Mouse (Mus musculus): ENCODE results near the gene Nprl2. TPM values are rescaled to one million over a fixed set of nuclear protein-coding genes. Genes with fewer than 3 reads are reported as not detected.
A peak's percentile ranks its signal among the peaks of the same experiment; 100 is the strongest.
"Not testable (repeated sequence)": the region's sequence is repeated elsewhere in the genome, so short reads cannot be mapped to it uniquely, and the experiment has no call there.

Gene Nprl2
- polyA plus RNA-seq, 1 experiment from 2014 or later: 32.0 TPM

- POLR2A ChIA-PET: interaction anchor here (1.1 to 2.7 kb wide), 2 partner anchors 12 to 28 kb away, joined by 3 to 10 read pairs; partner anchors contain the start of genes Cyb561d2, Hyal3 and Nprl2
- CTCF ChIA-PET: no interaction called here
- no peaks in the 10 kb centered on the region for H3K27me3 ChIP-seq
- DNase-seq (ENCODE audit: low read depth, low spot score) (no peak), ATAC-seq (no peak)
- in situ Hi-C loops (cut with MboI; ENCODE audit: low pct_unique_long_range_greater_than_20kb): no loop called here
- no peak for TF ChIP-seq CTCF (IDR thresholded peaks at IDR 0.05)
Observed at GRCm38 (mm10) chr9:107552690-107553393, 10.8 kb downstream of the Nprl2 start.

- ChIA-PET POLR2A (interaction anchor here (0.7 to 2.7 kb wide), 7 partner anchors 9 to 255 kb away, joined by 3 to 10 read pairs (median 3); partner anchors contain the start of genes Cyb561d2, Hyal3, Ifrd2 and Nprl2), CTCF (no interaction called here)
- no peak for TF ChIP-seq CTCF (IDR thresholded peaks at IDR 0.05)
- in situ Hi-C loops (cut with MboI; ENCODE audit: low pct_unique_long_range_greater_than_20kb): no loop called here
- no peaks in the 10 kb centered on the region for H3K27me3 ChIP-seq
- DNase-seq (ENCODE audit: low read depth, low spot score): no peak
- peak; percentile 27 for ATAC-seq
Observed at GRCm38 (mm10) chr9:107553541-107554318, 11.7 kb downstream of the Nprl2 start.

GRCm38 (mm10) chr9:107554319-107554825 is 12.3 kb downstream of the Nprl2 start:
- ATAC-seq (peak; percentile 74), DNase-seq (ENCODE audit: low read depth, low spot score) (peak; percentile 88)
- H3K27me3 ChIP-seq: no peaks in the 10 kb centered on the region
- in situ Hi-C loops (cut with MboI; ENCODE audit: low pct_unique_long_range_greater_than_20kb): no loop called here
- CTCF ChIA-PET: no interaction called here
- TF ChIP-seq CTCF (IDR thresholded peaks at IDR 0.05): no peak
- POLR2A ChIA-PET: interaction anchor here (0.7 to 2.7 kb wide), 7 partner anchors 8 to 256 kb away, joined by 3 to 10 read pairs (median 5); partner anchors contain the start of genes Cyb561d2, Ifrd2, Nprl2 and Tusc2

- in situ Hi-C loops (cut with MboI; ENCODE audit: low pct_unique_long_range_greater_than_20kb): no loop called here
- DNase-seq (ENCODE audit: low read depth, low spot score) (no peak), ATAC-seq (peak; percentile 27)
- H3K27me3 ChIP-seq: no peaks in the 10 kb centered on the region
- POLR2A ChIA-PET: interaction anchor here (1.1 to 2.7 kb wide), 5 partner anchors 8 to 32 kb away, joined by 3 to 10 read pairs (median 5); partner anchors contain the start of genes Cyb561d2, Ifrd2, Nprl2 and Tusc2
- no peak for TF ChIP-seq CTCF (IDR thresholded peaks at IDR 0.05)
- CTCF ChIA-PET: interaction anchor here (1.4 kb wide), 1 partner anchor 90 kb away, joined by 3 read pairs; no protein-coding TSS in a partner anchor
Observed at GRCm38 (mm10) chr9:107555031-107555457, 13.0 kb downstream of the Nprl2 start.

- in situ Hi-C loops (cut with MboI; ENCODE audit: low pct_unique_long_range_greater_than_20kb): no loop called here
- ChIA-PET CTCF (interaction anchor here (1.1 to 1.9 kb wide), 3 partner anchors 11 to 90 kb away, joined by 3 to 8 read pairs (median 3); partner anchors contain the start of gene Hyal2), POLR2A (interaction anchor here (0.8 to 1.4 kb wide), 4 partner anchors 8 to 14 kb away, joined by 4 to 5 read pairs (median 4); partner anchors contain the start of genes Cyb561d2 and Nprl2)
- DNase-seq (ENCODE audit: low read depth, low spot score) (no peak), ATAC-seq (no peak)
- no peaks in the 10 kb centered on the region for H3K27me3 ChIP-seq
- no peak for TF ChIP-seq CTCF (IDR thresholded peaks at IDR 0.05)
Observed at GRCm38 (mm10) chr9:107555701-107556100, 13.7 kb downstream of the Nprl2 start.

GRCm38 (mm10) chr9:107556346-107556745 is 14.3 kb downstream of the Nprl2 start:
- ChIA-PET POLR2A (interaction anchor here (0.8 to 1.4 kb wide), 3 partner anchors 9 to 74 kb away, joined by 4 read pairs; partner anchors contain the start of genes Cyb561d2 and Nprl2), CTCF (interaction anchor here (1.1 to 1.9 kb wide), 3 partner anchors 11 to 89 kb away, joined by 3 to 8 read pairs (median 3); partner anchors contain the start of gene Hyal2)
- no peak for DNase-seq (ENCODE audit: low read depth, low spot score)
- no peaks in the 10 kb centered on the region for H3K27me3 ChIP-seq
- in situ Hi-C loops (cut with MboI; ENCODE audit: low pct_unique_long_range_greater_than_20kb): no loop called here
- TF ChIP-seq CTCF (IDR thresholded peaks at IDR 0.05): no peak
- ATAC-seq: no peak

GRCm38 (mm10) chr9:107563029-107563581 is 21.1 kb downstream of the Nprl2 start, which contains the start of gene Tusc2:
Gene Tusc2, plus strand, starts transcription at chr9:107563255.
- in situ Hi-C loops (cut with MboI; ENCODE audit: low pct_unique_long_range_greater_than_20kb): no loop called here
- peak; percentile 99 for ATAC-seq
- H3K27me3 ChIP-seq: no peaks in the 10 kb centered on the region
- ChIA-PET CTCF (no interaction called here), POLR2A (interaction anchor here (0.6 to 2.6 kb wide), 4 partner anchors 9 to 69 kb away, joined by 3 to 9 read pairs (median 5); partner anchors contain the start of gene Hyal3)
- DNase-seq (ENCODE audit: low read depth, low spot score): no peak
- no peak for TF ChIP-seq CTCF (IDR thresholded peaks at IDR 0.05)

GRCm38 (mm10) chr9:107565556-107565955 is 23.5 kb downstream of the Nprl2 start:
- POLR2A ChIA-PET: interaction anchor here (1.1 kb wide), 1 partner anchor 79 kb away, joined by 3 read pairs; no protein-coding TSS in a partner anchor
- DNase-seq (ENCODE audit: low read depth, low spot score); in situ Hi-C loops (cut with MboI; ENCODE audit: low pct_unique_long_range_greater_than_20kb); ATAC-seq; H3K27me3 ChIP-seq: not testable (repeated sequence)
- CTCF ChIA-PET: interaction anchor here (0.8 to 2.5 kb wide), 8 partner anchors 9 to 79 kb away, joined by 3 to 9 read pairs (median 4); partner anchors contain the start of genes Hyal1, Hyal3 and Naa80

GRCm38 (mm10) chr9:107566041-107566709 is 24.1 kb downstream of the Nprl2 start:
- in situ Hi-C loops (cut with MboI; ENCODE audit: low pct_unique_long_range_greater_than_20kb): no loop called here
- POLR2A ChIA-PET: interaction anchor here (1.3 kb wide), 1 partner anchor 23 kb away, joined by 3 read pairs; no protein-coding TSS in a partner anchor
- no peaks in the 10 kb centered on the region for H3K27me3 ChIP-seq
- TF ChIP-seq CTCF (IDR thresholded peaks at IDR 0.05): no peak
- ATAC-seq: no peak
- CTCF ChIA-PET: interaction anchor here (0.7 to 2.5 kb wide), 11 partner anchors 9 to 79 kb away, joined by 3 to 9 read pairs (median 3); partner anchors contain the start of genes Hyal1, Hyal3 and Naa80
- no peak for DNase-seq (ENCODE audit: low read depth, low spot score)
